In the genomic region with DNA sequence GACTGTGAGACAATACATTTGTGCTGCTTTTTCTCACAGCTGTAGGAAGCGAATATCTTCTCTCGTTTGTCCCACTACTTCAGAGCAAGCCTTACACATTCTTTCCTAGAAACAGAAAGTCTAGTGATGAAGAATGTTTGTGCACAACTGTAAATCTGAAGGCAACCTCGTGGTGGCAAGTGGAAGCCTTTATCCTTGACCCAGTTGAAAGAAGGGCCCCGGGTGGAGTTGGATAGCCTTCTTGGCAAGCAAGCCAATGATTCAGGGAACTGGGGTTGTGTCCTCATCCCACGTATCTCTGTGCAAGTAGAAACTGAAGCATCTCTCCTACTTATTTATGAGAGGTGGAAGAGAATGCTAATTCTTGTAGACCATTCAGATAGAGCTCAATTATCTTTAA, we compare ENCODE assay signal across 20 mouse cellular contexts.
DNase-seq lines count a peak whose midpoint lies in the region; ATAC-seq and TF ChIP-seq lines count a peak whose summit lies in the region.
"Had no signal": no experiment of that assay in that cellular context is flagged by ENCODE, and none has a peak within 500 bp of the region (broad histone marks: within the 10 kb centered on the region; RNA-seq: fewer than 3 reads in every experiment).

No protein-coding gene starts in this region.

- H3K4me1 ChIP-seq in kidney, adult 2 months (ENCODE audit: control insufficient read depth, insufficient read depth, low read length) = no peaks in the 10 kb centered on the region
- H3K4me1 ChIP-seq in kidney, embryonic 15.5 days = no peaks in the 10 kb centered on the region
- H3K4me1 ChIP-seq in midbrain, embryonic 15.5 days = no peaks in the 10 kb centered on the region
- H3K4me1 ChIP-seq: heart, embryonic 10.5 days; limb, embryonic 13.5 days; liver, embryonic 13.5 days; neural tube, embryonic 15.5 days; stomach, embryonic 15.5 days had no signal

- ATAC-seq in kidney, embryonic 15.5 days (replicated peaks; ENCODE audit: low FRiP score) = no peak
- no peak for ATAC-seq in midbrain, embryonic 15.5 days (replicated peaks)

- no peaks in the 10 kb centered on the region for H3K27me3 ChIP-seq in kidney, adult 2 months (replicated peaks; ENCODE audit: control insufficient read depth, insufficient read depth, low read length)
- no peaks in the 10 kb centered on the region for H3K27me3 ChIP-seq in kidney, embryonic 15.5 days
- no peaks in the 10 kb centered on the region for H3K27me3 ChIP-seq in midbrain, embryonic 15.5 days (replicated peaks)
- H3K27me3 ChIP-seq: limb, embryonic 13.5 days; liver, embryonic 13.5 days; neural tube, embryonic 15.5 days; stomach, embryonic 15.5 days had no signal

- peak; percentile 12 for DNase-seq in kidney, adult 2 months
- DNase-seq in adrenal gland, adult 18-20 months (ENCODE audit: low spot score in 2 of 2) = peak; percentile 22 to 34
- DNase-seq in adrenal gland, postnatal 10 days = peak; percentile 39
- DNase-seq in gastrocnemius, postnatal 25 days = peak; percentile 22
- DNase-seq in urinary bladder, postnatal 4 days (ENCODE audit: low spot score in 2 of 2) = no peak
- DNase-seq: layer of hippocampus, adult 9-11 months; liver, embryonic 13.5 days; lung, adult 2 months; lung, postnatal 14 days; retina, postnatal 1 day; right cerebral cortex, postnatal 4 days; thymus, adult 2 months had no signal

- no peak overlapping the region for H3K4me2 ChIP-seq in kidney, embryonic 15.5 days
- no peak overlapping the region for H3K4me2 ChIP-seq in midbrain, embryonic 15.5 days
- H3K4me2 ChIP-seq: limb, embryonic 13.5 days; liver, embryonic 13.5 days; midbrain, embryonic 11.5 days; neural tube, embryonic 15.5 days; stomach, embryonic 15.5 days had no signal

- WGBS in kidney, adult 2 months = 67% methylated on average over 5 of the region's 5 CpGs
- 76% methylated on average over 5 of the region's 5 CpGs for WGBS in kidney, embryonic 15.5 days
- WGBS in midbrain, embryonic 15.5 days = 87% methylated on average over 5 of the region's 5 CpGs

- H3K4me3 ChIP-seq in kidney, adult 2 months (ENCODE audit: insufficient read depth, low read depth, low read length) = no peak overlapping the region
- no peak overlapping the region for H3K4me3 ChIP-seq in kidney, embryonic 15.5 days (replicated peaks)
- H3K4me3 ChIP-seq in midbrain, embryonic 15.5 days = no peak overlapping the region
- H3K4me3 ChIP-seq: heart, embryonic 10.5 days; limb, embryonic 13.5 days; liver, embryonic 13.5 days; neural tube, embryonic 15.5 days; stomach, embryonic 15.5 days had no signal

- no peaks in the 10 kb centered on the region for H3K36me3 ChIP-seq in kidney, adult 2 months (ENCODE audit: control insufficient read depth, insufficient read depth, low read length)
- H3K36me3 ChIP-seq in kidney, embryonic 15.5 days = no peaks in the 10 kb centered on the region
- no peaks in the 10 kb centered on the region for H3K36me3 ChIP-seq in midbrain, embryonic 15.5 days (replicated peaks)
- H3K36me3 ChIP-seq: heart, embryonic 10.5 days; limb, embryonic 13.5 days; liver, embryonic 13.5 days; neural tube, embryonic 15.5 days; stomach, embryonic 15.5 days had no signal

- no peaks in the 10 kb centered on the region for H3K9me3 ChIP-seq in kidney, embryonic 15.5 days (replicated peaks)
- no peaks in the 10 kb centered on the region for H3K9me3 ChIP-seq in midbrain, embryonic 15.5 days
- H3K9me3 ChIP-seq: heart, embryonic 10.5 days; limb, embryonic 13.5 days; liver, embryonic 13.5 days; neural tube, embryonic 15.5 days; stomach, embryonic 15.5 days had no signal

- TF ChIP-seq CTCF in kidney, adult 2 months (conservative IDR thresholded peaks at IDR 0.05; ENCODE audit: insufficient read depth, insufficient read length, low read depth, low read length) = no peak

- no peak overlapping the region for H3K9ac ChIP-seq in kidney, embryonic 15.5 days
- H3K9ac ChIP-seq in midbrain, embryonic 15.5 days = no peak overlapping the region
- H3K9ac ChIP-seq: limb, embryonic 13.5 days; liver, embryonic 13.5 days; neural tube, embryonic 15.5 days; stomach, embryonic 15.5 days had no signal

- H3K27ac ChIP-seq in kidney, adult 2 months (ENCODE audit: insufficient read depth, low read depth, low read length) = no peak overlapping the region
- H3K27ac ChIP-seq in kidney, embryonic 15.5 days = no peak overlapping the region
- no peak overlapping the region for H3K27ac ChIP-seq in midbrain, embryonic 15.5 days
- H3K27ac ChIP-seq: heart, embryonic 10.5 days; kidney, postnatal 0 days; limb, embryonic 13.5 days; liver, embryonic 13.5 days; neural tube, embryonic 15.5 days; stomach, embryonic 15.5 days had no signal

- no peak for TF ChIP-seq POLR2A in kidney, adult 2 months (IDR thresholded peaks at IDR 0.05; ENCODE audit: low read depth, low read length)

Comparison
In these comparisons a context has a peak if more than half of its experiments do, and no peak if none do; other contexts are left out.
1. DNase-seq: peak in kidney, adult 2 months (single experiment), adrenal gland, adult 18-20 months (2 of 2), adrenal gland, postnatal 10 days (single experiment) and gastrocnemius, postnatal 25 days (single experiment); none in urinary bladder, postnatal 4 days (0 of 2).